Mouse (Mus musculus) heart, postnatal 14 days (tissue): ENCODE measurements around the gene Ccr7. TPM values are rescaled to one million over a fixed set of nuclear protein-coding genes. Genes with fewer than 3 reads are reported as not detected.
A peak's percentile ranks its signal among the peaks of the same experiment; 100 is the strongest.

Source experiments
- DNase-seq, 2 experiments: peaks; one replicate each; pipeline ENCODE4 v3.0.0; 2021 to 2022
- intact Hi-C: fragments of 180-260 bp; cut with DNase I; formaldehyde crosslinking; loops from one replicate; pipeline ENCODE4 v1.15.1; 2025
- total RNA-seq, 2 experiments: library from RNA; stranded (reverse); gene quantifications; 2 replicates each; pipeline ENCODE4 v1.2.3; 2021

Gene Ccr7
- total RNA-seq, 2 experiments from 2014 or later: 0.45 to 0.80 TPM

DNA sequence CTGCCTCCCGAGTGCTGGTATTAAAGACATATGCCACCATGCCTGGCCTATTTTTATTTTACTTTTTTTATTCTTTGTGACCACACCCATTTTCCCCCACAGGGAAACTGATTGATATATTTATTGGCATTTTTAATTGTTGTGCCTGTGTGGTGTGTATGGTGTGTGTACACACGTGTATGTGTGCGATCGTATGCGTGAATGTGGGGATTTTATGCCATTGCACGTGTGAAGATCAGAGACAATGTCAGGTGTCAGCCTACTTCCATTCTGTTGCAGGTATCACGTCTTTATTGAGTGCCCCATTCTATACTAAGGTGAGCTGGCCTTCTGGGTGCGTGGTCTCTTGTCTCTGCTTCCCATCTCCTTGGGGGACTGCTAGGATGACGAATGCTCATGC is 940 bp upstream of the Ccr7 start:
- intact Hi-C loops: no loop called here

DNA sequence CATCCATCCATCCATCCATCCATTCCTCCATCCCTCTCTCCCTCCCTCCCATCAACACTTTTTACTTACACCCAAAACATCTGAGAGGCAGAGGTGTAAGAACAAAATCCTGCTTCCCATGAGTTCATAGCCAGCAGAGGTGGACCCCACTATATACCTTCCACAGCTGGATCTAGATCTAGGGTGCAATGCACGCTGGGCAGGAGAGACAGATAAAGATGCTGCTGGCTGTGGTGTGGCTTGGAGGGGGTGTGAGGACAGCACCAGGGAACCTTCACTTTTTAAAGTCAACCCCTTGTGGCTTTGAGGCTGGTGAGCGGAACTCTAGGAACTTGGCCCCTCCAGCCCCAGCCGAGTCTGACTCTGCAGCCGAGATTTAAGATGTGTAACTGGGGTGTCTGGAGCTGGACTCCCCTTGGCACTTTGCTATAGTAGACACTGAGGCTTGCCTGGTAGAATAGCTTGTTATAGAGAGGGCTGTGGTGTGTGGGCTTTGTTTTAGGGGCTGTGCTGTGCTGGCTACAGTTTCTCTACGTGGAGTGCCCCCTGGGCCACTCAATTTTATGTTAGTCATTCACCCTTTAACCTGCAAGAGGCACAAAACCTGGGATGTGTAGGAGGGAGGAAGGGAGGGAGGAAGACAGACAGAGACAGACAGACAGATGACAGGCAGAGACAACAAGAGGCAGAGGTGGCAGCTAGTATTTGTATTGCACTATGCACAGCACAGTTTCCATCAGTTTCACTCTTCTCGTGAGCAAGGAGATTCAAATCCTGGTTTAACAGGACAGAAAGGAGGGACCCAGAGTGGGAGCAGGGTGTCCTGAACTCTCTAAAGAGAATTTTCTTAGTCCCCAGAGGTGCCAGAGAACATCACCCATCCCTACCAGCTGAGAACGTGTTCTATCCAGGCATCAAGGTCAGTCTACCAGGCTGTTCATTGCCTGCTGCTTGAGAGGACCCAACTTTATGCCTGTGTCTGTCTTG is 817 bp downstream of the Ccr7 start:
- intact Hi-C loops: loop anchor here (5.0 kb wide), 1 partner anchor 87 kb away; no protein-coding TSS in a partner anchor
- no peak for DNase-seq

More for the DNA sequence above, 940 bp upstream of the Ccr7 start:
- DNase-seq: no peak

DNA sequence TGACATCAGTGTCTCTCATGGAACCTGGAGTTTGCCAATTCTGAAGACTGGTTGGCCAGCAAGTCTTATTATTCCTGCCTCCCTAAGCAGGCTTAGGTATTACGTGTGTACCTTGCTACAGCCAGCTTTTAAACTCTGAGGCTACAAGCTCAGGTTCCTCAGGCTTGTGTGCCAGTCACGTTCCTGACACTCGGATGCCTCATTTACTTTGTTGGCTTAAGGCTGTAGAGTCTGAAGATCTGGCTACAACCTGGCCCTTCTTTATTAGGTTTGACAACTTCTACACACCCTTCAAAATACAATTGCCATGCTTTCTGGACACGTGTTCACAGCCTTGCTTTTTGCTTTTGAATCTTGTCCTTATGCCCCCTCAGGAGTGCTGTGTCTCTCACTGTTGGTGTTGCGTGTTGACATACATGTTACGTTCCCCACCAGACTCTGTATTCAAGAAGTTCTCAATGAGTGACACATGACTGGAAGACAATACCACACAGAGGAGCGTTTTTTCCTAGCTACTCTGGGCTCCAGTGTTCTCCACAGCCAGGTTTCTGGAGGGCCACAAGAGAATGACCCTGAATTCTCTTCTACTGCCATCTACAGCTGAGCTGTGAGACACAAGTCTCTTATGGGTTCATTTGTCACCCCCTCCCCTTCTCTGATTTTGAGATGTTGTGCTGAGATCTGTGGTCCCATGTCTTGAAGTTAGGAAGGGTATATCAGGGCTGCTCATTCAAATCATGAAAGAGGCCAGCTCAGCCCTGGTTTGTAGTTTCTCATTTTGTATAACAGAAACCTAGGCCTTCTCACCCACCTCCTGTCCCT is 2.3 kb downstream of the Ccr7 start:
- DNase-seq: no peak
- intact Hi-C loops: loop anchor here (5.0 kb wide), 1 partner anchor 85 kb away; no protein-coding TSS in a partner anchor

DNA sequence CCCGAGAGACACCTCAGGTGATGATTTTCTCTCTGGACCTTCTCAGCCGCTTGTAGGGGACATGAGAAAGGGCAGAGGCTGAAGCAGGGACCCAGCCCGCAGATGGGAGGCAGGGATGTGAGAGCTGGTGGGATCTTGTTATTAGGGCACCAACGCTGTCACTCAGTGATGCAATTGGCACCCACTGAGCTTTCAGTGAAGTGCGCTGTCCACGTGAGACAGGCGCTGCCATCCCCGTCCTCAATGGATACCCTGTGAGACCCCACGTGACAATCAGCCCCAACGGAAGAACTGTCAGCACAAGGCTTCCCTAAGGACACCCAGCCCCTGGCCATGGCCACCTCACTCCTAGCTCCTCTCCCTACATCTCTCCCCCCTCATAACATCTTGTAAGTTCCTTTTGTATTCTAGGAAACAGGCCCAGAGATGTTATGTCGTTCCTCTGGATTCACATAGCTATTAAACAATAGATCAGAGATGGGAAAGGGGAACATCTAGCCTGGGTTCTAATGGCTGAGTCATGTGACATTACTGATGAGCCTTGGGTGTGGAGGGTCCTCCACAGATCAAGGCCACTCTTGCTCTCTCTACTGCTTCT is 3.4 kb downstream of the Ccr7 start:
- intact Hi-C loops: loop anchor here (2.0 to 5.0 kb wide), 2 partner anchors 84 to 177 kb away; no protein-coding TSS in a partner anchor
- DNase-seq: no peak

DNA sequence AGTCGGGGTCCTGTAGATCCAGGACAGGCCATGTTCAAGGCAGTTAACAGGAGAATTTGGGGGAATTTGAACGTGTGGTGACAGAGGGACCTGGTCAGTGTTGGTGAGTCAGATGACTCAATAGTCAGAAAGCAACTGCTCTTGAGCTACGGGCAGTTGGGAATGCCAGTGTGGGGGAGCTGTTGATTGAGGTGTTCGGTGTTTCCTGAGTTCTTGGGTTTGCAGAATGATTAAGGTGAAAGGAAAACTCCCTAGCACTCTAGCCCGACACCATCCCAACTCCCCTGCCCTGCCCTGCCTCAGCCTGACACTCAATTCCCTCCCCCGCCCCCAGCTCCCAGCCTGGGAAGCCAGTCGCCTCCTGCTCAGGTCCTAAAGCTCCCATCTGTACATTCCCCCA is 4.0 kb downstream of the Ccr7 start:
- intact Hi-C loops: loop anchor here (1.0 to 5.0 kb wide), 3 partner anchors 84 to 176 kb away; no protein-coding TSS in a partner anchor
- DNase-seq: no peak

DNA sequence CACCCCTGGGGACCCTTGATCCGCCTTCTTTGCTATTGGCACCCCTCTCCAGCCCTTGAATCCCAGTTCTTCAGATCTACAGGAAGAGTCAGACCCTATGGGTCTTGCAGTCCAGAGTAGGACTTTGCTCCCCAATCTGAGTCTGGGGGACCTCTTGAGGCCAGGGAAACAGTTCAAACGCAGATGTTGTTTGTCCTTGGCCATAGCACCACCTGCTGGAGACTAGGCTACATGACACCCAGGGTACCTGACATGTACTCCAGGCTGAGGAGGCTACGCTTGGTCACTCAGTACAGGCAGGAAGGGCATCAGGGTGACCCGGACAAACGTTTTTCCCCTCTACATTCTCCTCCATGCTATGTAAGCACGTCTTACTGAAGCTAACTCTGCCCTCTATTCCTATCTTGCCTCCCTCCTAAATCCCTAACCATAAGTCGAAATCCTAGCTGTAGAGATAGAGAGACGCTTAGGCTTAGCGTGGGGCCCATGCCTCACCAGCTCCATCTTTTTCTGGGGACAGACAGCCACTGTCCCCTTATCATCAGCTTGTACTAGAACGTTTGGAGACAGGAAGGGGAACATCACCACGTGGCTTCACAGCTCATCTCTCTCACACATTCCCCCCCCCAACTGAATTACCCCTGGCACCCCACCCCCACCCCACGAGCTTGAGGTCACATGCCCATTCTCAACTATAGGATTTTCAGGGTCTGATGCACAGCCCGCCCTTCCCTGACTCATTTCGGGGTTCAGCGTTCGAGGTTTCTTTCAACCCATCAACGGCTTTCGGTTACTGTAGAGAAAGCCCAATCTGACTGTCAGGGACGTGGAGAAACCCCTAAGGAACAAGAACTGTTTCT is 4.7 kb downstream of the Ccr7 start:
- intact Hi-C loops: loop anchor here (1.0 to 5.0 kb wide), 4 partner anchors 83 to 231 kb away; no protein-coding TSS in a partner anchor
- peak; percentile 80 to 85 for DNase-seq

DNA sequence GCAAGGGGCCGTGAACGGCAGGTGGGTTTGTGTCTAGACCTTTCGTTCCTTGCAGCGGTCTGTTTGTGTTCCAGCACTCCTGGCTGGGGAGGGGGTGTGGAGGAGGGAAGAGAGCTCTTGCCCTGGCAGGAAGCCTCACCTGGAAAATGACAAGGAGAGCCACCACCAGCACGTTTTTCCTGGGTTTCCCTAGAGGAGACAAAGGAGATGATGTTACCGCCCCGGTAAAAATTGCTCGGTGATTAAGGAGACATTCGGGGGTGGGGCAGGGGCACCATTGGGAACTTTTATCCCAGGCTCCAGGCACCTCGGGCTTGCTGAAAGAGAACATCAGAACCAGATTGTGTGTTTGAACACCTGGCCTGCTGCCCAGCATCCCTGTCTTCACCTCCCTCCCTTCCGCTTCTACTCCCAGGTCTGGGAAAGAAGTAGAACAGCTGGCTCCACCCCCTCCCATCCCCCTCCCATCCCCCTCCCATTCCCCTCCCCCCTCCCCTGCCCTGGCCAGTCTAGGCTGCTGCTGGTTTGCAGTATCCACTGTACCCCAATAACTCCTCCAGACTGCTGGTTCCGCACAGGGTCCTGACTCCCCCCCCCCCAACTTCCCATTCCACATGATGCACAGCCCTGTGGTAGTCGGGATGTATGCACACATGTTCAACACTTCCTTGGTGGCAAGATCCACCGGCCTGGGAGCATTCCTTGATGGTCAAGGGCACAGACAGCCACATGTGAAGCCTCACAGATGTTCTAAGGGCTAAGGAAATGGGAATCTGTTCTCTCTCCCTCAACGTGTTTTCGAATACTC is 5.8 kb downstream of the Ccr7 start:
- intact Hi-C loops: loop anchor here (2.0 kb wide), 1 partner anchor 230 kb away; no protein-coding TSS in a partner anchor
- DNase-seq: peak in 1 of 2 experiments; percentile 47

DNA sequence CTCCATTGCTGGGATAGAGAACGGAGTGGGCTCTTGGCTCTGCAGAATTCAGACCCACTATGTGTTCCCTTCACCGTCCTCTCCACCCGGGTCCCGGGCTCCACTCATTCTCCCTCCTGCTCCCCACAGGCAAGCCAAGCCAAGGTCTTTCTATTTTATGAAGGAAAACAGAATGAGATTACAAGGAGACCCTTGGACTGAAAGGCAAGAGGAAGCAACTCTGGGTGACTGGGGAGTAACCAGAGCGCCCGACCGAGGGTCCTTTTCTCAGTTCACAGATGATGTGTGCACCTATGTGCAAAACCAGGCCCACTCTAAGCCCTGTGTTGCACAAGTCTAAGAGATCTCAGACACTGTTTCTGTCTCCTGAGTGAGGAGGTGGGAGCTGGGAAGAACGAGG is 6.5 kb downstream of the Ccr7 start:
- DNase-seq: no peak
- intact Hi-C loops: loop anchor here (2.0 kb wide), 1 partner anchor 230 kb away; no protein-coding TSS in a partner anchor

DNA sequence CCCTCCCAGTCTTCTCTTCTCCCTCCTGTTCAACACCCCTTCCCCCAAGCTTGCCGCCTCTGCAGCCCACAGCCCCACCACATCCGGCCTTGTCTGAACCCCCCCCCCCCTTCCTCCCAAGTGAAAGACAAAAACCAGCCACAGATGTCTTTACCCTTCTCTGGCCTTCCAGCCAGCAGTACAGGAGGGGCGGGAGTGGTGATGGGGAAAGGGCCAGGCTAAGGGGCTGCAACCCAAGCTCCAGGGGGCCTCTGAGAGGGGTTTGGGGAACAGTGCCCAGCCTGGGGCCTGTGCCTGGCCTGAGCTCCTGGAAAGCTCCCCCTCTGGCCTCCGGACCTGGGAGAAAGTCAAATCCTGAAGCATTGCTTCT is 7.0 kb downstream of the Ccr7 start:
- intact Hi-C loops: loop anchor here (2.0 kb wide), 2 partner anchors 21 to 229 kb away; no protein-coding TSS in a partner anchor
- peak in 1 of 2 experiments; percentile 28 for DNase-seq

DNA sequence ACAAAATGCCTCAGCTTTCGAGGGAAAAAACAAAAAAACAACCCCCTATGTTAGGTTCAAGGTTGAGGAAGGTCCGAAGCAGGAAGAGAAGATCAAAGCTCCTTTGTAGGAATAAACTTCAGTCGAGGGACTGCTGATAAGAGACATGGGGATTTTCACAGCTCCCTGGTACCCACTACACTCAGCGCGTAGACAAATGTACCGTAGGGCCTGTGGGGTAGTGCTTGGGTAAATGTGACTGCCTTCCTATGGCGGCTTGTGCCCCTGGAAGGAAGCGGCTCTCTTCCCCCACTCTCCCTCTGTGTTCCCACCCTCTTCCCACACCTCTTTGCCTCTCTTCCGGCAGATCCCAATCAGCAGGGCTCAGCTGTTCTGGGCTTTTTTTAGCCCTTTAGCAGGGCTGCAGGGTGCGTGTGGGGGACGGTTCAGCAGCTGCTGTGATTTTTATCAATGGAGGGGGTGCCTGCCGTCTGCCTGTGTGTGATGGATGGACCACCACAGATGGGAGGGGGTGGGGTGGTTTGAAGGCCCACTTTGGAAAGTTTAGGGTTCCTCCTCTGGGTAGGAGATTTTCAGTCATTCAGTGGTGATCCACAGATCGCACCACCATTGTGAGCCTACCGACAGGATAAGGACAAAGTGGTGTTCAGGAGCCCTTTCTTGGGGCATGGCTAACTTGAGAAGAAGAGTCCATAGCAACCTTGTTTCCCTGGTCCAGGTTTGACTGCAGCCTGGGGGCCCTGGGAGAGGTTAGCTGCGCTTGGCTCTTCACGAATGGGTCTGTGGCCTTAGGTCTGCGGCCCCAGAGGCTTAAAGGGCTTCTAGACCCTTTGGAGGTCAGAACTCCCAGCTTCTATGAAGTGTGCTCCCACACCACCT is 7.6 kb downstream of the Ccr7 start:
- intact Hi-C loops: loop anchor here (2.0 kb wide), 1 partner anchor 20 kb away; no protein-coding TSS in a partner anchor
- DNase-seq: peak in 1 of 2 experiments; percentile 23

DNA sequence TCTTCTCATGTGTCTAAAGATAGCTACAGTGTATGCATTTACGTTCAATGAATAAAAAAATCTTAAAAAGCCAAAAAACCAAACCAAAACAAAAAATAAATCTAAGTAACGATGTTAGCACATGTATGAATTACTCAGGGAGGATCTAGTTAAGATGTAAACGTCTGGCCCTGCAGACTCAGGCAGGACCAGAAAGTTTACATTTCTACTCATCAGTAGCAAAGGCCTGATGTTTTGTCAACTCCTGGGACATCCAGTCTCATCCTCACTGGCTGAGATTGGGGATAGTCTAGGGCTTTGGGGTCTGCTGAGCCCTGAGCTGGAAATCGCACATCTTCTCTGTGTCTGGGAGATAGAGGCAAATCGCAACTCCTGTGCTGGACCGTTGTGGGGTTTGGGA is 8.3 kb downstream of the Ccr7 start:
- intact Hi-C loops: loop anchor here (2.0 kb wide), 1 partner anchor 20 kb away; no protein-coding TSS in a partner anchor

DNA sequence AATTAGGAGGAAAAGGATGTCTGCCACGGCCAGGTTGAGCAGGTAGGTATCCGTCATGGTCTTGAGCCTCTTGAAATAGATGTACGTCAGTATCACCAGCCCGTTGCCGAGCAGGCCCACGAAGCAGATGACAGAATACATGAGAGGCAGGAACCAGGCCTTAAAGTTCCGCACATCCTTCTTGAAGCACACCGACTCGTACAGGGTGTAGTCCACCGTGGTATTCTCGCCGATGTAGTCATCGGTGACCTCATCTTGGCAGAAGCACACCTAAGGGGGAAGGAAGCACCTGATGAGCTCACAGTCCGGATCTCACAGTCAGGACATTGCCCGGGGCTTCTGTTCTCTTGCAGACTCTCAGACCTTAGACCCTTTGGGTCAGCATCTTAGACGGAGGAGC is 9.1 kb downstream of the Ccr7 start:
- intact Hi-C loops: loop anchor here (2.0 kb wide), 1 partner anchor 19 kb away; no protein-coding TSS in a partner anchor

More for the DNA sequence above, 8.3 kb downstream of the Ccr7 start:
- no peak for DNase-seq

DNA sequence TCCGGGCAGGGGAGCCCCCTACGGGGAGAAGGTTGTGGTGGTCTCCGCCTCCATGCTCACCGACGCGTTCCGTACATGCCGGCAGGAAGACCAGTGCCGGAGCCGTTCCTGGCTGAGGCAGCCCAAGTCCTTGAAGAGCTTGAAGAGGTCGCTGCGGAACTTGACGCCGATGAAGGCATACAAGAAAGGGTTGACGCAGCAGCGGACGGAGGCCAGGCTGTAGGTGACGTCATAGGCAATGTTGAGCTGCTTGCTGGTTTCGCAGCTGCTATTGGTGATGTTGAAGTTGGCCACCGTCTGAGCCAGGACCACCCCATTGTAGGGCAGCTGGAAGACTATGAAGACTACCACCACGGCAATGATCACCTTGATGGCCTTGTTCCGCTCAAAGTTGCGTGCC is 9.9 kb downstream of the Ccr7 start:
- DNase-seq: no peak
- intact Hi-C loops: no loop called here

More for the DNA sequence above, 9.1 kb downstream of the Ccr7 start:
- DNase-seq: no peak

DNA sequence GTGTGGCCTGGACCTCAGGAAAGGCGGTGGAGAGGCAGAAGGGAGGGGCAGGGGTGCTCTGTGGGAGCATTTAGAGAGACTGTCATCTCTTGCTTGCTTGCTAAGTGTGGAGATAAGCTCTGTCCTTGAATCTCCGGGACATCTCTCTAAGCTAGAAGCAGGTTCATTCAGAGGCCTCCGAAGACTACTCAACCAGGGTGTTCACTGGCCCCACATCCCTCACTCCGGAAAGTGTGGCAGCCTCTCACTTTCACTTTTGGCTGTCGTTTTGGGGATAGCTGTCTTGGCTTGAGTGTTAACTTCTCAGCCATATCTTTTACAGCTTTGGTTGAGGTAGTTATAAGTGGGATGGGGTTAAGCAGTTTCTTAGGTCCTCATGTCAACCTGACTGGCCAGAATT is 10.4 kb downstream of the Ccr7 start:
- intact Hi-C loops: no loop called here
- DNase-seq: no peak

DNA sequence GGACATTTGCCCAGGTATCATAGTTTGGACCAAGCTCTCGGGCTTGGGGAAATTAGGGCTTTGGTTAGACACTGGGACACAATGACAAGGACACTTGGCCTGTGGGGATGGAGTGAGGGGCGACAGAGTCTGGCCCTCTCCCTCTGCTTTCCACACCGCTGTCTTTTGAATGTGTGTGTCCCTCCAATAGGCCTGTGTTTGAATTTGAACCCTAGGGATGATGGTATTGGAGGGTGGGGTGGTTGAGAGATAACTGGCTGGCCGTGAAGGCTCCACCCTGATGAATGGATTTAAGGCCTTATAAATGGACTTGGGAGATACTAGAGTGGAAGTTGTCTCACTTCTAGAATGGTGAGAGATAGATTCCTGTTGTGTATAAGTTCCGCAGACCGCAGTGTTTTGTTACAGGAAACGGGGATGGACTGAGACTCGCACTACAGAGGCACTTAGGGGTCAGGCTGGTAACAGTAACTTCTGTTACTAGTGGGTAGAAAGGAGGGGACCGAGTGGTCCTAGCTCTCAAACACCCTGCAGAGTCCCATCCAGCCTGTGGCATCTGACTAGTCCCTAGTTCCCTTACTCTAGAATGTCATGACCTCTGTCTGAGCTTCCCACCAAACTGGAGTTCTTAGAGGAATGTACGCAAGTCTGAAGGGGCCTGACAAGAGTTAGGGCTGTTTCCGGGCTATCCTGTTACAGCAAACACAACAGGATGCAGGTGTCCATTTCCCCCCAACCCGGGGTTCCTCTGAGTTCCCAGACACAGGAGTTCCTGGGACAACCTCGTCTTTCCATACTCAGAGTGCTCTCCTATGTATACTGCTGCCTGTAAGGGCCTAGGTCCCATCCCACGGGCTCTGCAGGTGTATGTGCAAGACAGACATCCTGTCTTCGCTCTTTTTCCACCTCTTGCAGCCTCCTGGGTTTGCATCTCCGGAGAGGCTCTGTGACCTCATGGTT is 11.5 kb downstream of the Ccr7 start:
- intact Hi-C loops: no loop called here
- no peak for DNase-seq

DNA sequence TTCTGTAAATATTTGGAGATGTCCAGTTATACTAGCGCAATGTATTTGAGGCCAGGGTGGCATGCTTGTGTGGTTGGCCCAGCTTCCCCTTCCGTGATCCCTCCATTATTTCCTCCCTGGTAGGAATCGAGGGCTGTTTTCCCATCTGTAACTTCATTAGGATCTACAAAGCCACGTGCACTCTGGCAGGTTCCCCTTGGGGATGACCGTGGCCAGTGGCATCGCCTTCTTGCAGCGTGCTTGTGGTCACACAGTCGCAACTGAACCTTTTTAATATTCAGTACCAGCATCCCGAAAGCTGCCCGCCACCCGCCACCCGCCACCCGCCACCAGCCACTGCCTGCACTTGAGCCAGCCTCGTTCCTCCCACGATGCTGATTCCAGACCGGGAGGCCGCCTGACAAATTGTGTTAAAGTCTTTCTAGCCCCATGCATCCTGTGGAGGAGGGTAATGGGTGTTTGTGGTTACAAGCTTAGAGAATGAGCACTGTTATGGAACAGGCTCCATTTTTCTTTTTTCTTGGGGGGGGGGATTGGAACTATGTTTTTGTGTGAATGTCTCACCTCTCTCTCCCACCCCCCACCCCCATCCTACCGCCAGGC is 12.3 kb downstream of the Ccr7 start:
- no peak for DNase-seq
- intact Hi-C loops: no loop called here
